Mouse (Mus musculus) lung, adult 2 months (tissue): Measurements from ENCODE around the gene Opa3.

ENCODE experiments used
- CTCF ChIP-seq: fragments of 200-500 bp; IDR thresholded peaks from 2 replicates; pipeline ENCODE4 v1.5.1; 2011; ENCODE audit warnings: mild to moderate bottlenecking, low read length, control low read depth; ENCODE audit not compliant: insufficient read depth
- POLR2A ChIP-seq: fragments of 200-500 bp; IDR thresholded peaks from 2 replicates; pipeline ENCODE4 v1.6.1; 2011; ENCODE audit warnings: low read depth, mild to moderate bottlenecking, control low read depth, low read length, borderline replicate concordance; ENCODE audit errors: extremely low read depth

- TF ChIP-seq POLR2A (no peak), CTCF (no peak)
Observed at GRCm38 (mm10) chr7:19214369-19214768, 13.8 kb upstream of the Opa3 start.
